In the genomic region with DNA sequence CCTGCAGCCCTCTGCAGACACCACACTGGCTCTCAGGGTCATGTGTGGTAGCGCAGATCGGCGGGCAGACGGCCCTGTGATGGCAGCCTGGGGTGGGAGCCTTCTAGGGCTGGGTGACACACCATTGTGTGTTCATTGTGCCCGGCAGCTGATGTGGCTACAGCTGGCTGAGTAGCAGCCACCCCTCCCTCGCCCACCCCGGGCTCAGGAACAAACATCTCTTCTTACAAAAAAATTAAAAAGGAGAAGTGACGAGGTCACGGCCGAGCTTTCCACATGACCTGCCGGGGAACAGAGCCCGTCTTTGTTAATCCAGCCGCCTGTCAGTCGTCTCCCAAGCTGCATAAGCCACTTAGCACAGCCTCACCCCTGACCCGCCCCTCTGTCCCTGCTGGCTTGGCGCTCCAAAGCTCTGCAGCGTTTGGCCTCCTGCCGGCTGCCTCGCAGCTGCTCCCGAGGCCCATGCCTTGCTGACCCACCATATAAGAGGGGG, we compare ENCODE assay signal across 8 mouse cellular contexts.
A peak's percentile ranks its signal among the peaks of the same experiment; 100 is the strongest.
DNase-seq lines count a peak whose midpoint lies in the region; ATAC-seq and TF ChIP-seq lines count a peak whose summit lies in the region.

No protein-coding gene starts in this region.

- 2% methylated on average over 20 of the region's 20 CpGs for WGBS in hindbrain, embryonic 10.5 days
- 14% methylated on average over 20 of the region's 20 CpGs for WGBS in spleen, adult 2 months

- DNase-seq in right cerebral cortex, postnatal 14 days: peak; percentile 40
- DNase-seq in right cerebral cortex, postnatal 25 days: no peak
- peak; percentile 58 for DNase-seq in fibroblast of lung, adult 2 months (ENCODE audit: low read depth)
- DNase-seq in hindbrain, embryonic 10.5 days (ENCODE audit: low spot score): peak; percentile 93
- peak; percentile 45 to 47 for DNase-seq in left cerebral cortex, adult 18-20 months (ENCODE audit: low spot score in 2 of 2)
- peak in 1 of 2 experiments; percentile 64 for DNase-seq in spleen, adult 2 months (ENCODE audit: low read depth in 1 of 2, low spot score in 2 of 2)
- no peak for DNase-seq in thymus, postnatal 0 days (ENCODE audit: low spot score)

- peak overlapping the region; percentile 34 for H3K4me3 ChIP-seq in hindbrain, embryonic 10.5 days
- H3K4me3 ChIP-seq in spleen, adult 2 months (ENCODE audit: extremely low read depth, insufficient read depth, insufficient read length): no peak overlapping the region

- TF ChIP-seq CTCF in spleen, adult 2 months (IDR thresholded peaks at IDR 0.05; ENCODE audit: extremely low read depth, insufficient read depth, insufficient read length, insufficient replicate concordance): no peak

- no peaks in the 10 kb centered on the region for H3K9me3 ChIP-seq in hindbrain, embryonic 10.5 days

- peak overlapping the region; percentile 91 for H3K27ac ChIP-seq in hindbrain, embryonic 10.5 days
- H3K27ac ChIP-seq in spleen, adult 2 months (ENCODE audit: insufficient read depth, low read length): peak overlapping the region; percentile 20; the same call in 1 of the 2 replicates

- H3K27me3 ChIP-seq in hindbrain, embryonic 10.5 days (ENCODE audit: insufficient read depth, poor library complexity, severe bottlenecking): peaks cover 23% of the 10 kb centered on the region
- no peaks in the 10 kb centered on the region for H3K27me3 ChIP-seq in spleen, adult 2 months (ENCODE audit: control insufficient read depth, insufficient read depth, low read length)

- no peak for TF ChIP-seq POLR2A in spleen, adult 2 months (IDR thresholded peaks at IDR 0.05; ENCODE audit: low read depth, low read length)

- ATAC-seq in megakaryocyte, adult 5-6 weeks (ENCODE audit: poor library complexity, severe bottlenecking): peak; percentile 64

- peaks cover 83% of the 10 kb centered on the region for H3K4me1 ChIP-seq in hindbrain, embryonic 10.5 days (replicated peaks)
- peaks cover 26% of the 10 kb centered on the region for H3K4me1 ChIP-seq in spleen, adult 2 months (ENCODE audit: control insufficient read depth, insufficient read depth, insufficient read length)

- H3K36me3 ChIP-seq in hindbrain, embryonic 10.5 days: no peaks in the 10 kb centered on the region
- no peaks in the 10 kb centered on the region for H3K36me3 ChIP-seq in spleen, adult 2 months (ENCODE audit: control insufficient read depth, insufficient read depth, low read length)

Comparison
In these comparisons a context has a peak if more than half of its experiments do, and no peak if none do; other contexts are left out.
1. DNase-seq: peak in right cerebral cortex, postnatal 14 days (single experiment), fibroblast of lung, adult 2 months (single experiment), hindbrain, embryonic 10.5 days (single experiment) and left cerebral cortex, adult 18-20 months (2 of 2); none in right cerebral cortex, postnatal 25 days (single experiment) and thymus, postnatal 0 days (single experiment).